Mouse (Mus musculus): ENCODE measurements around the gene Cdc42.

DNA sequence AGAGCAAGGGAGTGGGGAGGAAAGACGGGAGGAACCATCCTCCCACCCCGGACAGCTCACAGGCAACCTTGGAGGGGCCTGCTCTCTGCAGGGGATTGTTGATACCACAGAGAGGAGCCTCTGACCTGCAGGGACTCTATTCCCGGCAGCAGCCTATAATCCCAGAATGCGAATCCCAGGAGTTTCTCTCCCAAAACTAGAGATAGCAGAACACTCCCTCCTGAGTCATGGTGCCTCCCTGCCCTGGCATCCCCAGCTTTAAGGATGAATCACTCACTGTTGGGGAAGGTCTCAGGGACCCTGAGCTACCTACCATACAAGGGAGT lies 74.2 kb downstream of the Cdc42 start:
- TF ChIP-seq CTCF (IDR thresholded peaks at IDR 0.05; ENCODE audit: low read depth, low read length) (no peak), TAL1 (conservative IDR thresholded peaks at IDR 0.05; ENCODE audit: low read depth, low read length) (no peak), GATA1 (IDR thresholded peaks at IDR 0.05; ENCODE audit: borderline replicate concordance, low read length) (no peak), GATA2 (IDR thresholded peaks at IDR 0.05; ENCODE audit: borderline replicate concordance, low read depth, low read length) (no peak)
